Mouse (Mus musculus): ENCODE results near the gene Gtf2i.

Gtf2i gene

GRCm38 (mm10) chr5:134321699-134322098 lies 7.1 kb upstream of the Gtf2i start:
- DNase-seq = no peak

- no peak for DNase-seq
Observed at GRCm38 (mm10) chr5:134318903-134319302, 4.3 kb upstream of the Gtf2i start.

- no peak for DNase-seq
Observed at GRCm38 (mm10) chr5:134316721-134317120, 2.2 kb upstream of the Gtf2i start.

GRCm38 (mm10) chr5:134315623-134316350 lies 1.2 kb upstream of the Gtf2i start:
- peak; percentile 53 for DNase-seq

- peak; percentile 80 for DNase-seq
Observed at GRCm38 (mm10) chr5:134314068-134314674, 389 bp downstream of the Gtf2i start.

- DNase-seq = peak; percentile 96
Observed at GRCm38 (mm10) chr5:134313451-134314067, 1.0 kb downstream of the Gtf2i start.

- DNase-seq = peak; percentile 56
Observed at GRCm38 (mm10) chr5:134312691-134313450, 1.7 kb downstream of the Gtf2i start.

GRCm38 (mm10) chr5:134311894-134312411 lies 2.6 kb downstream of the Gtf2i start:
- DNase-seq = peak; percentile 45

GRCm38 (mm10) chr5:134310201-134310600 lies 4.4 kb downstream of the Gtf2i start:
- DNase-seq = no peak

- DNase-seq = no peak
Observed at GRCm38 (mm10) chr5:134309345-134309744, 5.2 kb downstream of the Gtf2i start.

- no peak for DNase-seq
Observed at GRCm38 (mm10) chr5:134304639-134305038, 9.9 kb downstream of the Gtf2i start.

GRCm38 (mm10) chr5:134295277-134296050 lies 19.1 kb downstream of the Gtf2i start:
- DNase-seq = peak; percentile 38

- no peak for DNase-seq
Observed at GRCm38 (mm10) chr5:134294606-134295005, 20.0 kb downstream of the Gtf2i start.

- no peak for DNase-seq
Observed at GRCm38 (mm10) chr5:134291096-134291495, 23.5 kb downstream of the Gtf2i start.

GRCm38 (mm10) chr5:134289935-134290560 lies 24.5 kb downstream of the Gtf2i start:
- DNase-seq = no peak

- no peak for DNase-seq
Observed at GRCm38 (mm10) chr5:134288071-134288470, 26.5 kb downstream of the Gtf2i start.

GRCm38 (mm10) chr5:134284921-134285320 lies 29.6 kb downstream of the Gtf2i start:
- no peak for DNase-seq

- no peak for DNase-seq
Observed at GRCm38 (mm10) chr5:134282603-134283002, 32.0 kb downstream of the Gtf2i start.

GRCm38 (mm10) chr5:134282076-134282475 lies 32.5 kb downstream of the Gtf2i start:
- DNase-seq = no peak

GRCm38 (mm10) chr5:134279371-134279770 lies 35.2 kb downstream of the Gtf2i start:
- DNase-seq = no peak

- DNase-seq = no peak
Observed at GRCm38 (mm10) chr5:134277109-134277508, 37.5 kb downstream of the Gtf2i start.

GRCm38 (mm10) chr5:134275556-134275955 lies 39.0 kb downstream of the Gtf2i start:
- DNase-seq = no peak

All from cerebellum, adult 11-12 months (tissue).